Mouse (Mus musculus): ENCODE measurements around the gene Ssbp2. TPM values are rescaled to one million over a fixed set of nuclear protein-coding genes. Genes with fewer than 3 reads are reported as not detected.

The Ssbp2 gene
- polyA plus RNA-seq, 1 experiment from 2014 or later, result 210 TPM

GRCm38 (mm10) chr13:91696109-91696645, 236.1 kb downstream of the Ssbp2 start:
- no peak overlapping the region for H3K4me3 ChIP-seq
- no peaks in the 10 kb centered on the region for H3K9me3 ChIP-seq
- peaks cover 34% of the 10 kb centered on the region for H3K36me3 ChIP-seq
- H3K9ac ChIP-seq, result no peak overlapping the region
- H3K27me3 ChIP-seq, result no peaks in the 10 kb centered on the region
- 92% methylated on average over 2 of the region's 2 CpGs for WGBS
- H3K27ac ChIP-seq, result no peak overlapping the region
- H3K4me1 ChIP-seq, result 0 out of 2 replicates have a peak, but pooled peaks cover 5% of the 10 kb centered on the region
- H3K4me2 ChIP-seq (replicated peaks), result no peak overlapping the region
- no peak for ATAC-seq (ENCODE audit: insufficient number of reproducible peaks, insufficient read depth, low FRiP score, low TSS enrichment)

GRCm38 (mm10) chr13:91697011-91697410, 236.9 kb downstream of the Ssbp2 start:
- Histone ChIP-seq H3K36me3 (peaks cover 38% of the 10 kb centered on the region), H3K9me3 (no peaks in the 10 kb centered on the region), H3K27me3 (no peaks in the 10 kb centered on the region), H3K4me3 (no peak overlapping the region), H3K27ac (no peak overlapping the region), H3K4me2 (replicated peaks) (no peak overlapping the region), H3K4me1 (0 out of 2 replicates have a peak, but pooled peaks cover 5% of the 10 kb centered on the region), H3K9ac (no peak overlapping the region)
- WGBS, result 19% methylated on average over 3 of the region's 3 CpGs
- no peak for ATAC-seq (ENCODE audit: insufficient number of reproducible peaks, insufficient read depth, low FRiP score, low TSS enrichment)

GRCm38 (mm10) chr13:91702337-91702736, 242.3 kb downstream of the Ssbp2 start:
- H3K9me3 ChIP-seq, result no peaks in the 10 kb centered on the region
- no peak overlapping the region for H3K27ac ChIP-seq
- H3K4me2 ChIP-seq (replicated peaks), result no peak overlapping the region
- H3K4me1 ChIP-seq, result no peaks in the 10 kb centered on the region
- no peak overlapping the region for H3K4me3 ChIP-seq
- peaks cover 30% of the 10 kb centered on the region for H3K36me3 ChIP-seq
- WGBS, result 73% methylated on average over 6 of the region's 6 CpGs
- no peak overlapping the region for H3K9ac ChIP-seq
- ATAC-seq (ENCODE audit: insufficient number of reproducible peaks, insufficient read depth, low FRiP score, low TSS enrichment), result no peak
- H3K27me3 ChIP-seq, result no peaks in the 10 kb centered on the region

GRCm38 (mm10) chr13:91719487-91719886, 259.4 kb downstream of the Ssbp2 start:
- Histone ChIP-seq H3K27me3 (no peaks in the 10 kb centered on the region), H3K9me3 (no peaks in the 10 kb centered on the region), H3K4me2 (replicated peaks) (no peak overlapping the region), H3K4me1 (no peaks in the 10 kb centered on the region), H3K4me3 (no peak overlapping the region), H3K36me3 (no peaks in the 10 kb centered on the region), H3K27ac (no peak overlapping the region), H3K9ac (no peak overlapping the region)
- ATAC-seq (ENCODE audit: insufficient number of reproducible peaks, insufficient read depth, low FRiP score, low TSS enrichment), result no peak
- 92% methylated on average over 6 of the region's 6 CpGs for WGBS

- Histone ChIP-seq H3K27ac (no peak overlapping the region), H3K9ac (no peak overlapping the region), H3K9me3 (no peaks in the 10 kb centered on the region), H3K4me1 (no peaks in the 10 kb centered on the region), H3K4me3 (no peak overlapping the region), H3K36me3 (no peaks in the 10 kb centered on the region), H3K4me2 (replicated peaks) (no peak overlapping the region), H3K27me3 (no peaks in the 10 kb centered on the region)
- 0 out of 2 replicates have a peak, but pooled peaks have one; percentile 35 for ATAC-seq (ENCODE audit: insufficient number of reproducible peaks, insufficient read depth, low FRiP score, low TSS enrichment)
- WGBS, result 63% methylated on average over 8 of the region's 8 CpGs
These were observed 263.1 kb downstream of the Ssbp2 start for GRCm38 (mm10) chr13:91723108-91723735.

GRCm38 (mm10) chr13:91723736-91724119, 263.6 kb downstream of the Ssbp2 start:
- Histone ChIP-seq H3K9ac (no peak overlapping the region), H3K4me1 (no peaks in the 10 kb centered on the region), H3K27ac (no peak overlapping the region), H3K4me2 (replicated peaks) (no peak overlapping the region), H3K36me3 (no peaks in the 10 kb centered on the region), H3K9me3 (no peaks in the 10 kb centered on the region), H3K4me3 (no peak overlapping the region), H3K27me3 (no peaks in the 10 kb centered on the region)
- no peak for ATAC-seq (ENCODE audit: insufficient number of reproducible peaks, insufficient read depth, low FRiP score, low TSS enrichment)
- WGBS, result 83% methylated on average over 7 of the region's 7 CpGs

GRCm38 (mm10) chr13:91724211-91724610, 264.1 kb downstream of the Ssbp2 start:
- Histone ChIP-seq H3K4me3 (no peak overlapping the region), H3K27ac (no peak overlapping the region), H3K9me3 (no peaks in the 10 kb centered on the region), H3K4me1 (no peaks in the 10 kb centered on the region), H3K27me3 (no peaks in the 10 kb centered on the region), H3K36me3 (no peaks in the 10 kb centered on the region), H3K4me2 (replicated peaks) (no peak overlapping the region), H3K9ac (no peak overlapping the region)
- ATAC-seq (ENCODE audit: insufficient number of reproducible peaks, insufficient read depth, low FRiP score, low TSS enrichment), result no peak
- 94% methylated on average over 3 of the region's 3 CpGs for WGBS

GRCm38 (mm10) chr13:91725130-91725529, 265.0 kb downstream of the Ssbp2 start:
- Histone ChIP-seq H3K4me1 (no peaks in the 10 kb centered on the region), H3K9me3 (no peaks in the 10 kb centered on the region), H3K9ac (no peak overlapping the region), H3K4me3 (no peak overlapping the region), H3K27ac (no peak overlapping the region), H3K27me3 (no peaks in the 10 kb centered on the region), H3K36me3 (no peaks in the 10 kb centered on the region), H3K4me2 (replicated peaks) (no peak overlapping the region)
- 57% methylated on average over 3 of the region's 3 CpGs for WGBS
- no peak for ATAC-seq (ENCODE audit: insufficient number of reproducible peaks, insufficient read depth, low FRiP score, low TSS enrichment)

- no peak overlapping the region for H3K4me2 ChIP-seq (replicated peaks)
- no peak for ATAC-seq (ENCODE audit: insufficient number of reproducible peaks, insufficient read depth, low FRiP score, low TSS enrichment)
- H3K9ac ChIP-seq, result no peak overlapping the region
- no peaks in the 10 kb centered on the region for H3K9me3 ChIP-seq
- no peaks in the 10 kb centered on the region for H3K27me3 ChIP-seq
- H3K27ac ChIP-seq, result no peak overlapping the region
- H3K36me3 ChIP-seq, result no peaks in the 10 kb centered on the region
- H3K4me3 ChIP-seq, result no peak overlapping the region
- no peaks in the 10 kb centered on the region for H3K4me1 ChIP-seq
These were observed 267.8 kb downstream of the Ssbp2 start for GRCm38 (mm10) chr13:91727899-91728298.

- Histone ChIP-seq H3K4me2 (replicated peaks) (no peak overlapping the region), H3K27me3 (peaks cover 15% of the 10 kb centered on the region), H3K4me1 (peaks cover 11% of the 10 kb centered on the region; the same call in 1 of the 2 replicates), H3K27ac (no peak overlapping the region), H3K9ac (no peak overlapping the region), H3K4me3 (no peak overlapping the region), H3K36me3 (no peaks in the 10 kb centered on the region), H3K9me3 (no peaks in the 10 kb centered on the region)
- ATAC-seq (ENCODE audit: insufficient number of reproducible peaks, insufficient read depth, low FRiP score, low TSS enrichment), result no peak
- WGBS, result 93% methylated on average over 1 of the region's 1 CpGs
These were observed 277.1 kb downstream of the Ssbp2 start for GRCm38 (mm10) chr13:91737191-91737590.

GRCm38 (mm10) chr13:91740851-91741250, 280.8 kb downstream of the Ssbp2 start:
- Histone ChIP-seq H3K4me2 (replicated peaks) (peak overlapping the region; percentile 77), H3K27me3 (peaks cover 18% of the 10 kb centered on the region), H3K9me3 (no peaks in the 10 kb centered on the region), H3K36me3 (no peaks in the 10 kb centered on the region), H3K9ac (0 out of 2 replicates have a peak overlapping the region, but pooled peaks have one; percentile 49), H3K4me1 (peaks cover 11% of the 10 kb centered on the region; the same call in 1 of the 2 replicates), H3K4me3 (peak overlapping the region; percentile 39; the same call in 1 of the 2 replicates), H3K27ac (no peak overlapping the region)
- ATAC-seq (ENCODE audit: insufficient number of reproducible peaks, insufficient read depth, low FRiP score, low TSS enrichment), result no peak
- WGBS, result 68% methylated on average over 6 of the region's 6 CpGs

GRCm38 (mm10) chr13:91741280-91742047, 281.4 kb downstream of the Ssbp2 start, which contains the start of gene Acot12:
Gene Acot12, plus strand, starts transcription at chr13:91741512.
- Histone ChIP-seq H3K4me3 (peak within 1 kb of the TSS; percentile 39), H3K36me3 (no peaks in the 10 kb centered on the region), H3K9me3 (no peaks in the 10 kb centered on the region), H3K9ac (peak within 1 kb of the TSS; percentile 49), H3K4me1 (peaks cover 11% of the 10 kb centered on the region; the same call in 1 of the 2 replicates), H3K4me2 (replicated peaks) (peak within 1 kb of the TSS; percentile 77), H3K27ac (no peak within 1 kb of the TSS), H3K27me3 (peaks cover 18% of the 10 kb centered on the region)
- 8% methylated on average over 45 of the region's 45 CpGs for WGBS
- peak; percentile 67; the same call in 1 of the 2 replicates for ATAC-seq (ENCODE audit: insufficient number of reproducible peaks, insufficient read depth, low FRiP score, low TSS enrichment)
